8 mouse cellular contexts compared by ENCODE assay signal in genomic region chr9:96195885-96196622, GRCm38 (mm10). TPM values are rescaled to one million over a fixed set of nuclear protein-coding genes. Genes with fewer than 3 reads are reported as not detected.
DNase-seq lines count a peak whose midpoint lies in the region; ATAC-seq and TF ChIP-seq lines count a peak whose summit lies in the region.

TSS of gene Tfdp2 (plus strand) at chr9:96196275.

- peaks cover 4% of the 10 kb centered on the region; the same call in 1 of the 2 replicates for H3K27me3 ChIP-seq in G1E (ENCODE audit: insufficient read depth, low read length)
- no peaks in the 10 kb centered on the region for H3K27me3 ChIP-seq in forebrain, postnatal 0 days (ENCODE audit: insufficient read depth, low read length)
- H3K27me3 ChIP-seq in lung, embryonic 15.5 days, result no peaks in the 10 kb centered on the region

- H3K4me2 ChIP-seq in forebrain, postnatal 0 days (ENCODE audit: low read depth), result peak within 1 kb of the TSS; percentile 94
- H3K4me2 ChIP-seq in lung, embryonic 15.5 days, result peak within 1 kb of the TSS; percentile 89

- no peaks in the 10 kb centered on the region for H3K36me3 ChIP-seq in G1E (replicated peaks)
- no peaks in the 10 kb centered on the region for H3K36me3 ChIP-seq in forebrain, postnatal 0 days (ENCODE audit: insufficient read depth)
- no peaks in the 10 kb centered on the region for H3K36me3 ChIP-seq in lung, embryonic 15.5 days

- peak within 1 kb of the TSS; percentile 70 for H3K27ac ChIP-seq in forebrain, postnatal 0 days (ENCODE audit: low read depth, low read length)
- peak within 1 kb of the TSS; percentile 86 for H3K27ac ChIP-seq in lung, embryonic 15.5 days

- TF ChIP-seq CTCF in G1E (IDR thresholded peaks at IDR 0.05; ENCODE audit: low read depth, low read length), result no peak
- TF ChIP-seq CTCF in forebrain, postnatal 0 days (IDR thresholded peaks at IDR 0.05; ENCODE audit: low read depth), result peak; percentile 56

- peak within 1 kb of the TSS; percentile 83 for H3K4me3 ChIP-seq in G1E (ENCODE audit: low read depth, low read length)
- peak within 1 kb of the TSS; percentile 74 for H3K4me3 ChIP-seq in forebrain, postnatal 0 days (ENCODE audit: low read depth, low read length)
- H3K4me3 ChIP-seq in lung, embryonic 15.5 days, result peak within 1 kb of the TSS; percentile 78

- peak; percentile 98 for DNase-seq in G1E (ENCODE audit: low spot score)
- DNase-seq in cerebellum, adult 18-20 months, result peak; percentile 90 to 92
- DNase-seq in forebrain, postnatal 0 days, result peak; percentile 94
- peak; percentile 91 for DNase-seq in heart, postnatal 4 days
- peak; percentile 83 for DNase-seq in layer of hippocampus, adult 8-10 months (ENCODE audit: low spot score in 2 of 2)
- DNase-seq in ovary, adult 18-20 months (ENCODE audit: low spot score), result peak; percentile 90
- DNase-seq in thymus, postnatal 0 days (ENCODE audit: low spot score), result peak; percentile 93

- under 1% methylated on average over 72 of the region's 81 CpGs for WGBS in forebrain, postnatal 0 days
- WGBS in lung, embryonic 15.5 days, result under 1% methylated on average over 69 of the region's 81 CpGs

- peak; percentile 97 for ATAC-seq in G1E (ENCODE audit: extremely low read depth, insufficient number of reproducible peaks, low FRiP score, poor library complexity, severe bottlenecking)
- ATAC-seq in forebrain, postnatal 0 days, result peak; percentile 100
- ATAC-seq in lung, embryonic 15.5 days (ENCODE audit: borderline replicate concordance, extremely low read depth, low FRiP score, low TSS enrichment), result peak; percentile 99

- peak within 1 kb of the TSS; percentile 53 for H3K9ac ChIP-seq in forebrain, postnatal 0 days
- H3K9ac ChIP-seq in lung, embryonic 15.5 days, result peak within 1 kb of the TSS; percentile 76

- peaks cover 22% of the 10 kb centered on the region for H3K4me1 ChIP-seq in G1E (ENCODE audit: insufficient read depth, low read depth, low read length)
- no peaks in the 10 kb centered on the region for H3K4me1 ChIP-seq in forebrain, postnatal 0 days (ENCODE audit: insufficient read depth)
- peaks cover 15% of the 10 kb centered on the region for H3K4me1 ChIP-seq in lung, embryonic 15.5 days

- no peaks in the 10 kb centered on the region for H3K9me3 ChIP-seq in G1E (replicated peaks)
- H3K9me3 ChIP-seq in forebrain, postnatal 0 days (ENCODE audit: low read length), result no peaks in the 10 kb centered on the region
- H3K9me3 ChIP-seq in lung, embryonic 15.5 days, result no peaks in the 10 kb centered on the region

RNA-seq across cellular contexts. Expression of gene Tfdp2, which starts in this region (rescaled TPM):
- total RNA-seq in G1E (2014; fragmentation: Nextera tagmentation) (72.1 and 101 TPM in 2 replicates), G1E (2017) (31.6 and 42.7 TPM in 2 replicates)
- polyA plus RNA-seq in G1E (2012), result 8.0 and 10.7 TPM in 2 replicates
- total RNA-seq in forebrain, postnatal 0 days (2014; rRNA removed), result 17.0 and 21.3 TPM in 2 replicates
- 14.5 and 16.1 TPM in 2 replicates for polyA plus RNA-seq in forebrain, postnatal 0 days (2015; fragmentation: Nextera tagmentation; extraction: Ambion mirVana)
- 10 to 100 TPM; 34.8 to 40.0 TPM for total RNA-seq in heart, postnatal 4 days (2021)
- 10 to 100 TPM; 39.6 to 45.8 (median 43.2) TPM for total RNA-seq in layer of hippocampus, adult 8-10 months (2022)
- 38.8 and 39.7 TPM in 2 replicates for polyA plus RNA-seq in lung, embryonic 15.5 days (2015; fragmentation: Nextera tagmentation; extraction: Ambion mirVana)
- 47.5 and 59.7 TPM in 2 replicates for polyA plus RNA-seq in thymus, postnatal 0 days (2015; fragmentation: Nextera tagmentation; extraction: Ambion mirVana)

Comparison
In these comparisons a context has a peak if more than half of its experiments do, and no peak if none do; other contexts are left out.
1. Peak in every context shown above with its lines: DNase-seq, ATAC-seq, H3K4me3 ChIP-seq and H3K27ac ChIP-seq.